Mouse (Mus musculus) ES-Bruce4 (cell line): ENCODE data around the gene Ikzf3.

Experiments used
- CTCF ChIP-seq: IDR thresholded peaks from one replicate; pipeline ENCODE4 v1.8.1; 2011; ENCODE audit warnings: low read depth, low read length
- EP300 ChIP-seq: IDR thresholded peaks from 2 replicates; pipeline ENCODE4 v1.6.1; 2011; ENCODE audit warnings: low read depth, low read length; ENCODE audit not compliant: insufficient read depth
- POLR2A ChIP-seq: IDR thresholded peaks from one replicate; pipeline ENCODE4 v1.8.1; 2011; ENCODE audit warnings: low read length; ENCODE audit not compliant: insufficient read depth

- no peak for TF ChIP-seq EP300
- no peak for TF ChIP-seq CTCF
- no peak for TF ChIP-seq POLR2A
These were observed 66.5 kb downstream of the Ikzf3 start for GRCm38 (mm10) chr11:98479026-98479939.
